Mouse (Mus musculus) CH12.LX (cell line): Measurements from ENCODE around the gene Adipor2. TPM values are rescaled to one million over a fixed set of nuclear protein-coding genes. Genes with fewer than 3 reads are reported as not detected.

Experiments used
- DNase-seq: peaks from one replicate; pipeline ENCODE4 v3.0.0-alpha.2; 2013; ENCODE audit errors: extremely low read depth
- H3K27ac ChIP-seq: 2 replicates; pipeline ENCODE4 v1.5.1; 2012; ENCODE audit warnings: low read depth, mild to moderate bottlenecking, control low read depth, moderate library complexity; ENCODE audit not compliant: insufficient read depth
- H3K27me3 ChIP-seq: replicated peaks from 2 replicates; pipeline ENCODE3; 2012; ENCODE audit warnings: inconsistent platforms
- H3K36me3 ChIP-seq, 2 experiments: replicated peaks in 1 of 2; 2 replicates each; pipeline versions ENCODE3 to v1.6.1; 2012; ENCODE audit warnings: inconsistent platforms in 1 of 2, low read length in 1 of 2, mild to moderate bottlenecking in 1 of 2, mixed read lengths in 1 of 2, moderate library complexity in 1 of 2; ENCODE audit not compliant: control insufficient read depth in 1 of 2, insufficient read depth in 1 of 2
- H3K4me1 ChIP-seq, 2 experiments: 2 replicates each; pipeline ENCODE4 v1.6.1; 2012; ENCODE audit warnings: inconsistent platforms in 1 of 2, moderate library complexity in 1 of 2; ENCODE audit not compliant: insufficient read depth in 2 of 2, control insufficient read depth in 1 of 2
- H3K4me2 ChIP-seq: 2 replicates; pipeline ENCODE4 v1.6.1; 2012; ENCODE audit warnings: low read depth, mild to moderate bottlenecking, control low read depth; ENCODE audit not compliant: poor library complexity, insufficient read depth, severe bottlenecking
- H3K4me3 ChIP-seq, 3 experiments: fragments of 150-350 bp in 1 of 3; sonication (generic) in 1 of 3; replicated peaks in 1 of 3; 2 replicates each; pipeline versions ENCODE3 to v1.5.1; 2011 to 2012; ENCODE audit warnings: low read depth in 2 of 3, low read length in 2 of 3, mild to moderate bottlenecking in 2 of 3, moderate library complexity in 2 of 3, control low read depth in 1 of 3, improper control_type of control experiment in 1 of 3, inconsistent platforms in 1 of 3, mixed read lengths in 1 of 3; ENCODE audit not compliant: poor library complexity in 1 of 3
- H3K79me2 ChIP-seq: replicated peaks from 2 replicates; pipeline ENCODE4 v1.6.1; 2012; ENCODE audit warnings: mild to moderate bottlenecking, moderate library complexity; ENCODE audit not compliant: control insufficient read depth, poor library complexity, insufficient read depth, severe bottlenecking; ENCODE audit errors: extremely low read depth
- H3K9ac ChIP-seq: 2 replicates; pipeline ENCODE4 v1.6.1; 2012; ENCODE audit warnings: low read depth, mild to moderate bottlenecking, control low read depth, moderate library complexity; ENCODE audit not compliant: insufficient read depth
- H3K9me3 ChIP-seq: replicated peaks from 2 replicates; pipeline ENCODE3; 2012; ENCODE audit warnings: low read length, inconsistent platforms, mixed read lengths
- BHLHE40 ChIP-seq: IDR thresholded peaks from 2 replicates; pipeline ENCODE4 v1.6.1; 2011; ENCODE audit warnings: mild to moderate bottlenecking, low read depth, low read length, improper control_type of control experiment
- CHD1 ChIP-seq: IDR thresholded peaks from 2 replicates; pipeline ENCODE4 v1.6.1; 2012; ENCODE audit warnings: low read depth, low read length, improper control_type of control experiment, inconsistent platforms
- CHD2 ChIP-seq: IDR thresholded peaks from 2 replicates; pipeline ENCODE4 v1.6.1; 2011; ENCODE audit warnings: low read length, improper control_type of control experiment
- CTCF ChIP-seq, 2 experiments: IDR thresholded peaks in 1 of 2; conservative IDR thresholded peaks in 1 of 2; 2 replicates each; pipeline ENCODE4 v1.5.1; 2011 to 2012; ENCODE audit warnings: low read depth in 2 of 2, low read length in 2 of 2, improper control_type of control experiment in 1 of 2, inconsistent platforms in 1 of 2, mild to moderate bottlenecking in 1 of 2, moderate library complexity in 1 of 2
- EP300 ChIP-seq: IDR thresholded peaks from 2 replicates; pipeline ENCODE4 v1.6.1; 2011; ENCODE audit warnings: low read length, improper control_type of control experiment
- ETS1 ChIP-seq: conservative IDR thresholded peaks from 2 replicates; pipeline ENCODE4 v1.6.1; 2012; ENCODE audit warnings: low read depth, mild to moderate bottlenecking, inconsistent platforms, low read length, improper control_type of control experiment, moderate library complexity
- GABPA ChIP-seq: IDR thresholded peaks from 2 replicates; pipeline ENCODE4 v1.6.1; 2012; ENCODE audit warnings: low read depth, low read length, improper control_type of control experiment, inconsistent platforms; ENCODE audit not compliant: insufficient replicate concordance
- IRF4 ChIP-seq: IDR thresholded peaks from 2 replicates; pipeline ENCODE4 v1.6.1; 2014; ENCODE audit warnings: low read depth, mild to moderate bottlenecking, inconsistent platforms, low read length, improper control_type of control experiment
- JUN ChIP-seq: IDR thresholded peaks from 2 replicates; pipeline ENCODE4 v1.6.1; 2011; ENCODE audit warnings: low read depth, mild to moderate bottlenecking, low read length, improper control_type of control experiment, moderate library complexity; ENCODE audit not compliant: insufficient read depth
- JUND ChIP-seq: conservative IDR thresholded peaks from 2 replicates; pipeline ENCODE4 v1.6.1; 2011; ENCODE audit warnings: low read depth, low read length, improper control_type of control experiment
- KAT2A ChIP-seq: IDR thresholded peaks from 2 replicates; pipeline ENCODE4 v1.6.1; 2012; ENCODE audit warnings: low read length, improper control_type of control experiment, inconsistent platforms; ENCODE audit not compliant: insufficient replicate concordance
- MAFK ChIP-seq: IDR thresholded peaks from 2 replicates; pipeline ENCODE4 v1.6.1; 2011; ENCODE audit warnings: low read length, improper control_type of control experiment; ENCODE audit not compliant: insufficient replicate concordance
- MAX ChIP-seq: IDR thresholded peaks from 2 replicates; pipeline ENCODE4 v1.6.1; 2011; ENCODE audit warnings: low read length, improper control_type of control experiment
- NRF1 ChIP-seq: IDR thresholded peaks from 2 replicates; pipeline ENCODE4 v1.6.1; 2014; ENCODE audit warnings: low read depth, mild to moderate bottlenecking, inconsistent platforms, low read length, improper control_type of control experiment, moderate library complexity
- POLR2AphosphoS2 ChIP-seq: IDR thresholded peaks from 2 replicates; pipeline ENCODE4 v1.6.1; 2011; ENCODE audit warnings: low read depth, low read length, improper control_type of control experiment
- RAD21 ChIP-seq: IDR thresholded peaks from 2 replicates; pipeline ENCODE4 v1.6.1; 2011; ENCODE audit warnings: low read depth, mild to moderate bottlenecking, low read length, improper control_type of control experiment, moderate library complexity
- RCOR1 ChIP-seq: conservative IDR thresholded peaks from 2 replicates; pipeline ENCODE4 v1.6.1; 2012; ENCODE audit warnings: low read depth, mild to moderate bottlenecking, inconsistent platforms, low read length, improper control_type of control experiment
- SIN3A ChIP-seq: IDR thresholded peaks from 2 replicates; pipeline ENCODE4 v1.6.1; 2012; ENCODE audit warnings: low read length, improper control_type of control experiment, inconsistent platforms
- SMC3 ChIP-seq: IDR thresholded peaks from 2 replicates; pipeline ENCODE4 v1.6.1; 2011; ENCODE audit warnings: low read depth, low read length, improper control_type of control experiment
- ZC3H11A ChIP-seq: IDR thresholded peaks from 2 replicates; pipeline ENCODE4 v1.6.1; 2012; ENCODE audit warnings: low read depth, mild to moderate bottlenecking, inconsistent platforms, low read length, improper control_type of control experiment
- ZKSCAN1 ChIP-seq: IDR thresholded peaks from 2 replicates; pipeline ENCODE4 v1.6.1; 2012; ENCODE audit warnings: low read depth, inconsistent platforms, low read length, improper control_type of control experiment, borderline replicate concordance
- dilution Hi-C: fragments of 300-500 bp; cut with MboI; formaldehyde crosslinking; loops from 2 replicates; pipeline ENCODE4 v1.14.3; 2020; ENCODE audit warnings: low sequenced_read_pairs; ENCODE audit not compliant: extremely low pct_unique_long_range_greater_than_20kb, extremely low pct_ligation_motif_present
- in situ Hi-C: fragments of 300-500 bp; cut with MboI; formaldehyde crosslinking; loops from 3 replicates; pipeline ENCODE4 v1.14.3; 2019; ENCODE audit warnings: low sequenced_read_pairs, low pct_ligation_motif_present, low pct_unique_long_range_greater_than_20kb, mixed read lengths
- polyA plus RNA-seq: library from polyadenylated mRNA; unstranded; fragments of >175 nt; gene quantifications from 2 replicates; pipeline ENCODE4 v1.2.1, GENCODE M21; 2012; ENCODE audit warnings: low read depth; ENCODE audit not compliant: insufficient read length
- total RNA-seq, 2 experiments: library from RNA; depleted of rRNA; stranded (reverse); fragments of 300-350 nt in 1 of 2; fragments of >200 nt in 1 of 2; gene quantifications; 2 replicates each; pipeline ENCODE4 v1.2.3; 2012 to 2014

The Adipor2 gene
- total and polyA plus RNA-seq, 3 experiments = 29.8 to 43.5 (median 40.3) TPM

- Histone ChIP-seq H3K4me1 (peaks cover 0 to 24% of the 10 kb centered on the region in 2 experiments; a peak in 2 of 4 replicates), H3K36me3 (peaks cover 18 to 40% of the 10 kb centered on the region in 2 experiments), H3K27me3 (no peaks in the 10 kb centered on the region), H3K9ac (no peak overlapping the region), H3K9me3 (no peaks in the 10 kb centered on the region), H3K4me3 (no peak overlapping the region), H3K27ac (no peak overlapping the region), H3K79me2 (no peaks in the 10 kb centered on the region), H3K4me2 (no peak overlapping the region)
- dilution Hi-C loops (no loop called here), in situ Hi-C loops (loop anchor here (5.0 kb wide), 1 partner anchor 87 kb away; no protein-coding TSS in a partner anchor)
- DNase-seq = peak; percentile 73
- no peak for TF ChIP-seq KAT2A
- TF ChIP-seq EP300 = peak; percentile 87
- TF ChIP-seq IRF4 = peak; percentile 86
- TF ChIP-seq ETS1 = peak; percentile 39; the same call in 1 of the 2 replicates
- no peak for TF ChIP-seq POLR2AphosphoS2
- peak; percentile 40; the same call in 1 of the 2 replicates for TF ChIP-seq JUN
- peak; percentile 81 for TF ChIP-seq BHLHE40
Measured at GRCm38 (mm10) chr6:119350703-119351198, 66.8 kb downstream of the Adipor2 start.

- Histone ChIP-seq H3K9ac (no peak overlapping the region), H3K9me3 (no peaks in the 10 kb centered on the region), H3K4me2 (no peak overlapping the region), H3K27ac (no peak overlapping the region), H3K4me3 (no peak overlapping the region), H3K36me3 (peaks cover under 1 to 18% of the 10 kb centered on the region in 2 experiments), H3K27me3 (no peaks in the 10 kb centered on the region), H3K79me2 (no peaks in the 10 kb centered on the region), H3K4me1 (peaks cover 0 to 24% of the 10 kb centered on the region in 2 experiments; a peak in 2 of 4 replicates)
- dilution Hi-C loops (no loop called here), in situ Hi-C loops (loop anchor here (5.0 to 25.0 kb wide), 2 partner anchors 121 to 736 kb away; no protein-coding TSS in a partner anchor)
- no peak for TF ChIP-seq SIN3A
- TF ChIP-seq GABPA = no peak
- TF ChIP-seq NRF1 = no peak
- TF ChIP-seq KAT2A = no peak
- peak; percentile 89 for TF ChIP-seq RAD21
- TF ChIP-seq RCOR1 = no peak
- TF ChIP-seq JUND = no peak
- peak; percentile 87 for TF ChIP-seq SMC3
- TF ChIP-seq CTCF (conservative IDR thresholded peaks at IDR 0.05 in 1 of 2, IDR thresholded peaks at IDR 0.05 in 1 of 2; ENCODE audit: low read depth in 2 of 2, low read length in 2 of 2) = peak; percentile 86 to 91
- TF ChIP-seq MAFK = no peak
- no peak for TF ChIP-seq BHLHE40
- no peak for TF ChIP-seq CHD1
- TF ChIP-seq ZC3H11A = no peak
- no peak for TF ChIP-seq CHD2
- no peak for TF ChIP-seq MAX
- no peak for TF ChIP-seq ZKSCAN1
- DNase-seq = peak; percentile 71
Measured at GRCm38 (mm10) chr6:119348234-119348633, 69.3 kb downstream of the Adipor2 start.
